In genomic region chr3:108880544-108881507, GRCm38 (mm10) we compare ENCODE assay signal across 10 mouse cellular contexts. TPM values are rescaled to one million over a fixed set of nuclear protein-coding genes. Genes with fewer than 3 reads are reported as not detected.
DNase-seq lines count a peak whose midpoint lies in the region; ATAC-seq and TF ChIP-seq lines count a peak whose summit lies in the region.
"Had no signal": no experiment of that assay in that cellular context is flagged by ENCODE, and none has a peak within 500 bp of the region (broad histone marks: within the 10 kb centered on the region; RNA-seq: fewer than 3 reads in every experiment).

No protein-coding gene starts in this region.

- peak; percentile 54; the same call in 1 of the 2 replicates for ATAC-seq in kidney, postnatal 0 days (replicated peaks; ENCODE audit: low FRiP score, low read depth)
- ATAC-seq in activated CD4-positive, CD25-positive, alpha-beta regulatory T cell, adult 4 months, result peak; percentile 94
- no peak for ATAC-seq in liver, embryonic 14.5 days (ENCODE audit: insufficient read depth)
- peak; percentile 74 for ATAC-seq in neural tube, embryonic 14.5 days (ENCODE audit: low read depth)
- ATAC-seq in forebrain, embryonic 14.5 days, result no peak

- H3K4me2 ChIP-seq in kidney, postnatal 0 days (ENCODE audit: low read length), result peak overlapping the region; percentile 39; the same call in 1 of the 2 replicates
- peak overlapping the region; percentile 15; the same call in 1 of the 2 replicates for H3K4me2 ChIP-seq in liver, embryonic 14.5 days (ENCODE audit: low read depth)
- peak overlapping the region; percentile 28 for H3K4me2 ChIP-seq in neural tube, embryonic 14.5 days (ENCODE audit: low read depth, low read length)
- no peak overlapping the region for H3K4me2 ChIP-seq in forebrain, embryonic 14.5 days (ENCODE audit: low read length)
- H3K4me2 ChIP-seq: midbrain, embryonic 12.5 days had no signal

- peak; percentile 69 for DNase-seq in kidney, postnatal 0 days (ENCODE audit: low spot score)
- DNase-seq in kidney, postnatal 25 days, result no peak
- DNase-seq in heart, postnatal 10 days, result peak; percentile 35 to 59
- no peak for DNase-seq in liver, embryonic 14.5 days (ENCODE audit: low read depth in 3 of 3, low spot score in 3 of 3)
- DNase-seq in forebrain, embryonic 14.5 days (ENCODE audit: low spot score), result no peak
- DNase-seq in c-Kit-positive CD71-positive TER-119-positive erythroid progenitor cells, embryonic 14.5 days (ENCODE audit: low spot score), result no peak

- no peak for TF ChIP-seq EP300 in liver, embryonic 14.5 days (IDR thresholded peaks at IDR 0.05; ENCODE audit: low read depth)

- TF ChIP-seq CTCF in kidney, postnatal 0 days (IDR thresholded peaks at IDR 0.05; ENCODE audit: low read depth), result no peak
- TF ChIP-seq CTCF in liver, embryonic 14.5 days (IDR thresholded peaks at IDR 0.05; ENCODE audit: low read depth), result no peak

- whole genome bisulfite sequencing in kidney, postnatal 0 days, result 36% methylated on average over 28 of the region's 28 CpGs
- 54% methylated on average over 28 of the region's 28 CpGs for WGBS in liver, embryonic 14.5 days (ENCODE audit: insufficient replicate concordance)
- 42% methylated on average over 28 of the region's 28 CpGs for WGBS in neural tube, embryonic 14.5 days
- 85% methylated on average over 28 of the region's 28 CpGs for WGBS in forebrain, embryonic 14.5 days

- no peak overlapping the region; the same call in 1 of the 2 replicates for H3K27ac ChIP-seq in kidney, postnatal 0 days
- no peak overlapping the region for H3K27ac ChIP-seq in liver, embryonic 14.5 days
- H3K27ac ChIP-seq in neural tube, embryonic 14.5 days (ENCODE audit: low read depth, low read length), result no peak overlapping the region
- H3K27ac ChIP-seq in forebrain, embryonic 14.5 days (ENCODE audit: low read depth, low read length), result no peak overlapping the region
- H3K27ac ChIP-seq: midbrain, embryonic 12.5 days had no signal

- H3K9me3 ChIP-seq in kidney, postnatal 0 days (replicated peaks; ENCODE audit: low read length), result no peaks in the 10 kb centered on the region
- H3K9me3 ChIP-seq in liver, embryonic 14.5 days (ENCODE audit: control insufficient read depth, low read length), result no peaks in the 10 kb centered on the region
- no peaks in the 10 kb centered on the region for H3K9me3 ChIP-seq in neural tube, embryonic 14.5 days (ENCODE audit: control insufficient read depth, low read length)
- no peaks in the 10 kb centered on the region for H3K9me3 ChIP-seq in forebrain, embryonic 14.5 days (replicated peaks; ENCODE audit: control insufficient read depth, low read length)
- H3K9me3 ChIP-seq: midbrain, embryonic 12.5 days had no signal

- H3K27me3 ChIP-seq in kidney, postnatal 0 days (ENCODE audit: insufficient read depth, low read length), result no peaks in the 10 kb centered on the region
- H3K27me3 ChIP-seq in liver, embryonic 14.5 days (ENCODE audit: control insufficient read depth, insufficient read depth, low read length), result no peaks in the 10 kb centered on the region
- H3K27me3 ChIP-seq in neural tube, embryonic 14.5 days (ENCODE audit: control insufficient read depth, insufficient read depth, low read length), result no peaks in the 10 kb centered on the region
- no peaks in the 10 kb centered on the region for H3K27me3 ChIP-seq in forebrain, embryonic 14.5 days (replicated peaks; ENCODE audit: control insufficient read depth, insufficient read depth, low read length)
- H3K27me3 ChIP-seq: midbrain, embryonic 12.5 days had no signal

- intact Hi-C loops in heart, postnatal 10 days (cut with DNase I), result no loop called here

- H3K4me3 ChIP-seq in kidney, postnatal 0 days (replicated peaks; ENCODE audit: low read depth, low read length), result no peak overlapping the region
- H3K4me3 ChIP-seq in liver, embryonic 14.5 days (ENCODE audit: insufficient read depth in 1 of 2, low read depth in 2 of 2, low read length in 2 of 2), result no peak overlapping the region
- no peak overlapping the region for H3K4me3 ChIP-seq in neural tube, embryonic 14.5 days (ENCODE audit: low read depth, low read length)
- H3K4me3 ChIP-seq in forebrain, embryonic 14.5 days (ENCODE audit: low read depth, low read length), result no peak overlapping the region
- H3K4me3 ChIP-seq: midbrain, embryonic 12.5 days had no signal

- H3K36me3 ChIP-seq in kidney, postnatal 0 days (ENCODE audit: insufficient read depth, low read length), result no peaks in the 10 kb centered on the region
- H3K36me3 ChIP-seq in liver, embryonic 14.5 days (replicated peaks; ENCODE audit: control insufficient read depth, insufficient read depth, low read depth), result no peaks in the 10 kb centered on the region
- H3K36me3 ChIP-seq in neural tube, embryonic 14.5 days (ENCODE audit: control insufficient read depth, insufficient read depth, low read length), result no peaks in the 10 kb centered on the region
- H3K36me3 ChIP-seq in forebrain, embryonic 14.5 days (ENCODE audit: control insufficient read depth, insufficient read depth, low read length), result no peaks in the 10 kb centered on the region
- H3K36me3 ChIP-seq: midbrain, embryonic 12.5 days had no signal

- H3K4me1 ChIP-seq in kidney, postnatal 0 days (replicated peaks; ENCODE audit: insufficient read depth, low read length), result no peaks in the 10 kb centered on the region; the same call in 1 of the 2 replicates
- peaks cover 0 to 15% of the 10 kb centered on the region in 2 experiments; a peak in 2 of 4 replicates for H3K4me1 ChIP-seq in liver, embryonic 14.5 days (replicated peaks; ENCODE audit: control insufficient read depth in 2 of 2, insufficient read depth in 2 of 2, low read length in 1 of 2)
- 0 out of 2 replicates have a peak, but pooled peaks cover 9% of the 10 kb centered on the region for H3K4me1 ChIP-seq in neural tube, embryonic 14.5 days (ENCODE audit: control insufficient read depth, insufficient read depth, low read length)
- H3K4me1 ChIP-seq in forebrain, embryonic 14.5 days (ENCODE audit: control insufficient read depth, insufficient read depth, low read length), result peaks cover 4% of the 10 kb centered on the region; the same call in 1 of the 2 replicates

- no peak overlapping the region for H3K9ac ChIP-seq in kidney, postnatal 0 days (ENCODE audit: low read depth, low read length)
- H3K9ac ChIP-seq in liver, embryonic 14.5 days (replicated peaks), result no peak overlapping the region
- H3K9ac ChIP-seq in neural tube, embryonic 14.5 days (replicated peaks; ENCODE audit: low read depth, low read length), result no peak overlapping the region
- no peak overlapping the region for H3K9ac ChIP-seq in forebrain, embryonic 14.5 days (ENCODE audit: low read length)
- H3K9ac ChIP-seq: midbrain, embryonic 12.5 days had no signal

RNA-seq across cellular contexts. Expression of gene Fndc7, which starts 9.0 kb away (rescaled TPM):
- 0.04 TPM in 1 of 2 replicates, not detected in the other for polyA plus RNA-seq in kidney, postnatal 0 days (2015; fragmentation: Nextera tagmentation; extraction: Ambion mirVana)
- under 1 TPM; 0.11 to 0.21 TPM for polyA plus RNA-seq in activated CD4-positive, CD25-positive, alpha-beta regulatory T cell, adult 4 months (2017; shearing (Covaris generic))
- under 1 TPM in 1 of 2 experiments, not detected in 1; 0.07 TPM for total RNA-seq in heart, postnatal 10 days (2021)
- not detected in 2 replicates for polyA plus RNA-seq in liver, embryonic 14.5 days (2012; rRNA removed)
- polyA plus RNA-seq in liver, embryonic 14.5 days (2014; fragmentation: Nextera tagmentation; extraction: Ambion mirVana), result not detected in 2 replicates
- polyA plus RNA-seq in neural tube, embryonic 14.5 days (2014; fragmentation: Nextera tagmentation; extraction: Ambion mirVana), result 0.07 TPM in 1 of 2 replicates, not detected in the other
- polyA plus RNA-seq in forebrain, embryonic 14.5 days (2014; fragmentation: Nextera tagmentation; extraction: Ambion mirVana), result 0.07 TPM in 1 of 2 replicates, not detected in the other
- polyA plus RNA-seq: midbrain, embryonic 12.5 days had no signal

RNA-seq across cellular contexts. Expression of gene Prpf38b, which starts 30.7 kb away (rescaled TPM):
- polyA plus RNA-seq in kidney, postnatal 0 days (2015; fragmentation: Nextera tagmentation; extraction: Ambion mirVana), result 47.6 and 56.4 TPM in 2 replicates
- polyA plus RNA-seq in activated CD4-positive, CD25-positive, alpha-beta regulatory T cell, adult 4 months (2017; shearing (Covaris generic)), result 100 to 1,000 TPM; 109 to 118 TPM
- 10 to 100 TPM; 27.7 to 30.9 TPM for total RNA-seq in heart, postnatal 10 days (2021)
- polyA plus RNA-seq in liver, embryonic 14.5 days (2012; rRNA removed), result 29.5 and 47.5 TPM in 2 replicates
- polyA plus RNA-seq in liver, embryonic 14.5 days (2014; fragmentation: Nextera tagmentation; extraction: Ambion mirVana), result 20.2 and 22.4 TPM in 2 replicates
- 46.3 and 47.7 TPM in 2 replicates for polyA plus RNA-seq in neural tube, embryonic 14.5 days (2014; fragmentation: Nextera tagmentation; extraction: Ambion mirVana)
- polyA plus RNA-seq in forebrain, embryonic 14.5 days (2014; fragmentation: Nextera tagmentation; extraction: Ambion mirVana), result 33.9 and 42.6 TPM in 2 replicates

RNA-seq across cellular contexts. Expression of gene Stxbp3, which starts 40.5 kb away (rescaled TPM):
- 35.5 and 37.6 TPM in 2 replicates for polyA plus RNA-seq in kidney, postnatal 0 days (2015; fragmentation: Nextera tagmentation; extraction: Ambion mirVana)
- polyA plus RNA-seq in activated CD4-positive, CD25-positive, alpha-beta regulatory T cell, adult 4 months (2017; shearing (Covaris generic)), result 10 to 100 TPM; 58.1 to 69.1 TPM
- total RNA-seq in heart, postnatal 10 days (2021), result 10 to 100 TPM; 25.8 to 31.8 TPM
- polyA plus RNA-seq in liver, embryonic 14.5 days (2012; rRNA removed), result 5.9 and 11.6 TPM in 2 replicates
- polyA plus RNA-seq in liver, embryonic 14.5 days (2014; fragmentation: Nextera tagmentation; extraction: Ambion mirVana), result 16.5 and 18.9 TPM in 2 replicates
- 11.5 and 16.0 TPM in 2 replicates for polyA plus RNA-seq in neural tube, embryonic 14.5 days (2014; fragmentation: Nextera tagmentation; extraction: Ambion mirVana)
- polyA plus RNA-seq in forebrain, embryonic 14.5 days (2014; fragmentation: Nextera tagmentation; extraction: Ambion mirVana), result 13.8 and 14.0 TPM in 2 replicates

RNA-seq across cellular contexts. Expression of gene Henmt1, which starts 58.8 kb away (rescaled TPM):
- 0.29 and 0.42 TPM in 2 replicates for polyA plus RNA-seq in kidney, postnatal 0 days (2015; fragmentation: Nextera tagmentation; extraction: Ambion mirVana)
- polyA plus RNA-seq in activated CD4-positive, CD25-positive, alpha-beta regulatory T cell, adult 4 months (2017; shearing (Covaris generic)), result under 1 TPM; 0.24 to 0.90 TPM
- total RNA-seq in heart, postnatal 10 days (2021), result not detected
- polyA plus RNA-seq in liver, embryonic 14.5 days (2012; rRNA removed), result 0.02 and 0.03 TPM in 2 replicates
- polyA plus RNA-seq in liver, embryonic 14.5 days (2014; fragmentation: Nextera tagmentation; extraction: Ambion mirVana), result 0.08 TPM in 1 of 2 replicates, not detected in the other
- 2.3 and 3.1 TPM in 2 replicates for polyA plus RNA-seq in neural tube, embryonic 14.5 days (2014; fragmentation: Nextera tagmentation; extraction: Ambion mirVana)
- polyA plus RNA-seq in forebrain, embryonic 14.5 days (2014; fragmentation: Nextera tagmentation; extraction: Ambion mirVana), result 1.2 and 1.8 TPM in 2 replicates

RNA-seq across cellular contexts. Expression of gene Gm9857, which starts 59.4 kb away (rescaled TPM):
- polyA plus RNA-seq in kidney, postnatal 0 days (2015; fragmentation: Nextera tagmentation; extraction: Ambion mirVana), result not detected in 2 replicates
- not detected for polyA plus RNA-seq in activated CD4-positive, CD25-positive, alpha-beta regulatory T cell, adult 4 months (2017; shearing (Covaris generic))
- not detected for total RNA-seq in heart, postnatal 10 days (2021)
- polyA plus RNA-seq in liver, embryonic 14.5 days (2012; rRNA removed), result not detected in 2 replicates
- polyA plus RNA-seq in liver, embryonic 14.5 days (2014; fragmentation: Nextera tagmentation; extraction: Ambion mirVana), result not detected in 2 replicates
- not detected in 2 replicates for polyA plus RNA-seq in neural tube, embryonic 14.5 days (2014; fragmentation: Nextera tagmentation; extraction: Ambion mirVana)
- not detected in 2 replicates for polyA plus RNA-seq in forebrain, embryonic 14.5 days (2014; fragmentation: Nextera tagmentation; extraction: Ambion mirVana)
- total RNA-seq: adrenal gland, postnatal 4 days had no signal
- polyA plus RNA-seq: midbrain, embryonic 12.5 days had no signal

Comparison
In these comparisons a context has a peak if more than half of its experiments do, and no peak if none do; other contexts are left out.
1. DNase-seq: peak in kidney, postnatal 0 days (single experiment) and heart, postnatal 10 days (2 of 2); none in kidney, postnatal 25 days (0 of 2), liver, embryonic 14.5 days (0 of 3), forebrain, embryonic 14.5 days (single experiment) and c-Kit-positive CD71-positive TER-119-positive erythroid progenitor cells, embryonic 14.5 days (single experiment).
2. ATAC-seq: peak in kidney, postnatal 0 days (single experiment), activated CD4-positive, CD25-positive, alpha-beta regulatory T cell, adult 4 months (single experiment) and neural tube, embryonic 14.5 days (single experiment); none in liver, embryonic 14.5 days (single experiment) and forebrain, embryonic 14.5 days (single experiment).